Mouse (Mus musculus) cerebellum, adult 18-20 months (tissue): ENCODE results near the gene Zfp341.

Source experiments
- DNase-seq, 2 experiments: peaks; one replicate each; pipeline ENCODE4 v3.0.0; 2021

Zfp341 gene

GRCm38 (mm10) chr2:154680337-154680736, 67.2 kb downstream of the Zfp341 start:
- no peak for DNase-seq

- no peak for DNase-seq
These were observed 67.8 kb downstream of the Zfp341 start for GRCm38 (mm10) chr2:154680941-154681340.

DNA sequence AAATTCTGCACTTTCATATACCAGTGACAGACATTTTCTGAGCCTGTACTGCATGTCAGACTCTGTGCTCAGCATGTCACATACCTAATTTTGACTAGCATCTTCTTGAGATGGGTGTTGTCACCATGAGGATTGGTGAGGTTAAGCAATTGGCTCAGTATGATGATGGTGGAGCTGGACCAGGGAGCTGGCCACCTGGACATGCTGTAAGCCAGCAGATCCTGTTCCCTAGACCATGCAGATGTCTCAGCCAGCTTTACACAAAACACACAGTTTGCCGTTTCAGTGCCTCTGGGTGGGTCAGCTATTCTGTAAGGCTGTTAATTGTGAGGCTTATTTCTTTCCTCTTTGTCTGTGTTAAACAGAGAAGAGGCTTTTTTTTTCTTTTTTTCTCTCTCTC, 69.6 kb downstream of the Zfp341 start:
- peak; percentile 47 to 52 for DNase-seq

- DNase-seq = no peak
These were observed 71.9 kb downstream of the Zfp341 start for GRCm38 (mm10) chr2:154684901-154685470.

DNA sequence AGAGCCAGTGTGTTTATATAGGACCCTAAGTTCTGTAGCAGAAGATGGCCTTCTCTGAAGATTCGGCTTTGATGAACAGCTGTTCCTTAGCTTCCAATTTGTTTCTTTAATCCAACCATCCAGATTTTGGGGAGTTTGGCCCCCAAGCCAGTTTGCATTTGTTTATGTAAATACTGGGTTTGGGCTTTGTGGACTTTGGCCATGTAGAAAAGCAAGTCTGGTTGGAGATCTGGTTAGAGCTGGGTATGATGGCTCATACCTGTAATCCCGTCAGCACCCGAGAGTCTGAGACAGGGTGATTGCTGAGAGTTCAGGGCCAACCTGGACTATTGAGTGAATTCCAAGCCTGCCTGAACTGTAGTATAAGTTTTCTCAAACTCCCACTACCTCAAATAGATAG, 72.7 kb downstream of the Zfp341 start:
- DNase-seq = no peak

GRCm38 (mm10) chr2:154686819-154687218, 73.7 kb downstream of the Zfp341 start:
- DNase-seq = no peak

DNA sequence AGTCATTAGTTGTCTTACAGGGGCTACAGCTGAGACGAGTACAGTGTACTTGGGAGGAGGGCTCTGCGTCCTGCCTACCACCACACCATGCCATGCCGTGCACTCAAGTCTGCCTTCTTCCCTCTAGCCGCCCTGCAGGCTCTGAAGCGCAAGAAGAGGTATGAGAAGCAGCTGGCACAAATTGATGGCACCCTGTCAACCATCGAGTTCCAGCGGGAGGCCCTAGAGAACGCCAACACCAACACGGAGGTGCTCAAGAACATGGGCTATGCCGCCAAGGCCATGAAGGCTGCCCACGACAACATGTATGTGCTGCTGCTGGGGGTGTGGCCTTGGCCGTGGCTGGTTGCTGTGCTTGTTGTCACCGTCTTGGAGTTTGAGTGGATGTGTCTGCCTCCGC, 76.3 kb downstream of the Zfp341 start:
- peak in 1 of 2 experiments; percentile 22 for DNase-seq

DNA sequence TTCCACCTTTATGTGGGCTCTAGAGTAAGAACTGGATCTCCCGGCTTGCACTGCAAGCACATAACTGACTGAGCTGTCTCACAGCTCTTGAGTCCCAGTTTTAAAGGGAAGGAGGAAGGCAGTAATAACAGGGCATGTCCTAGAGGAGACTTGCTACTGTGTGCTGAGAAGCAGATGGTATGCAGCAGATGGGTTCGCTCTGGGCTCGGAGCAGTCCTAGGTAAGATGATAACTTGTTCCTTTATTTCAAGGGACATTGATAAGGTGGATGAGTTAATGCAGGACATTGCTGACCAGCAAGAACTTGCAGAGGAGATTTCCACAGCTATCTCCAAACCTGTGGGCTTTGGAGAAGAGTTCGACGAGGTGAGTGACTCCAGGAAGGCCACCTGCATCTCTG, 77.9 kb downstream of the Zfp341 start:
- DNase-seq = peak; percentile 64 to 75

- no peak for DNase-seq
These were observed 80.3 kb downstream of the Zfp341 start for GRCm38 (mm10) chr2:154693186-154693940.

GRCm38 (mm10) chr2:154693941-154694256, 80.8 kb downstream of the Zfp341 start:
- DNase-seq = no peak

- no peak for DNase-seq
These were observed 82.6 kb downstream of the Zfp341 start for GRCm38 (mm10) chr2:154695690-154696089.
